Mouse (Mus musculus): Measurements from ENCODE around the gene Mdp1.

Mdp1 gene

GRCm38 (mm10) chr14:55642679-55643059, 17.6 kb downstream of the Mdp1 start:
- no peak for DNase-seq

- DNase-seq, result no peak
Observed at GRCm38 (mm10) chr14:55641291-55641690, 19.0 kb downstream of the Mdp1 start.

GRCm38 (mm10) chr14:55640816-55641215, 19.5 kb downstream of the Mdp1 start:
- no peak for DNase-seq

- DNase-seq, result no peak
Observed at GRCm38 (mm10) chr14:55637795-55638194, 22.5 kb downstream of the Mdp1 start, which contains the start of gene Gm49378. Gene Gm49378, minus strand, starts transcription at chr14:55637895.

GRCm38 (mm10) chr14:55635523-55636007, 24.7 kb downstream of the Mdp1 start, which contains the start of gene Ipo4:
Gene Ipo4, minus strand, starts transcription at chr14:55635957.
- DNase-seq, result peak; percentile 69

GRCm38 (mm10) chr14:55634874-55635522, 25.3 kb downstream of the Mdp1 start:
- no peak for DNase-seq

GRCm38 (mm10) chr14:55629312-55629711, 31.0 kb downstream of the Mdp1 start:
- DNase-seq, result peak; percentile 50 to 76

- DNase-seq, result no peak
Observed at GRCm38 (mm10) chr14:55628077-55628827, 32.1 kb downstream of the Mdp1 start.

GRCm38 (mm10) chr14:55618486-55619195, 41.7 kb downstream of the Mdp1 start:
- DNase-seq, result no peak

GRCm38 (mm10) chr14:55617822-55618221, 42.5 kb downstream of the Mdp1 start, which contains the start of gene Rec8:
Gene Rec8, plus strand, starts transcription at chr14:55618037.
- DNase-seq, result no peak

GRCm38 (mm10) chr14:55616844-55617243, 43.5 kb downstream of the Mdp1 start:
- DNase-seq, result no peak

- no peak for DNase-seq
Observed at GRCm38 (mm10) chr14:55615876-55616275, 44.4 kb downstream of the Mdp1 start.

- DNase-seq, result no peak
Observed at GRCm38 (mm10) chr14:55614565-55615178, 45.6 kb downstream of the Mdp1 start.

- DNase-seq, result no peak
Observed at GRCm38 (mm10) chr14:55613346-55613745, 47.0 kb downstream of the Mdp1 start.

- DNase-seq, result no peak
Observed at GRCm38 (mm10) chr14:55608339-55608738, 52.0 kb downstream of the Mdp1 start.

Measured in spleen, adult 18-20 months (tissue).